Mouse (Mus musculus) T-cell, adult 2 months (primary cell): Measurements from ENCODE around the gene Pde10a.

ENCODE experiments used
- DNase-seq: peaks from one replicate; pipeline ENCODE4 v3.0.0; 2022; ENCODE audit warnings: low spot score

The Pde10a gene

DNA sequence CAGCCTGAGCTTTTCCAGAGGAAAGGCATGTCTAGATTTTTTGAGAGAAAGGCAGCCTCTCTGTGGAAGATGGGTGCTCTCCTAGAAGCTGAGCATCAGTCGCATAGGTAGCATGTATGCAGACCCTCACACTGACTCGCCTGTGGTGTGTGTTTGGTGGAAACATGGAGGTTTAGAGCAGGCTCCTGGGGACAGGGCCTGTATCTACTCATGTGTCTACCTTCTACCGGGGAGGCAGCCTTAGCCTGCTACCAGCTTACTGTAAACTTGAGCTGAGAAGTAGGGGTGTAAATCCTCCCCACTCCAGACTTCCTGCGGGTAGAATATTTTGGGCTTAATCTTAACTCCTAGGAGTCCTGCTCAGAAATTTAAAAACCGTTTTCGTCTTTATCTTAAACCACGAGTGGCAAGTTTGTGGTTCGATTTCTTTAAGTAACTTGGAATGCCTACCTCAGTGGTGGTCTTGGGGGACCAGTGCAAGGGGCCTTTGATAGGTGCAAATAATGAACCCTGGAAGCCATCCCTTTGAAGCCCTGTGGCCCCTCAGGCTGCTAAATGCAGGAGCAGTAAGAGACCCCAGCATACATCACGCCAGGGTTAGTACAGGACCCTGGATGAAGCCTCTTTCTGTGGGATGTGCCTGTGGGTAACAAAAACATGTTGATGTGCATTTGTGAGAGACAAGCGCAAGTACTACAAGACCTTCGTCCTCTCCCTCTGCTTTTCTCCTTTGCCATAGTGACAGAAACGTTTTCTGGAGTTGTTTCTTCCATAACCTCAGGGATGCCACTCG is 367.2 kb downstream of the Pde10a start:
- DNase-seq, result no peak

DNA sequence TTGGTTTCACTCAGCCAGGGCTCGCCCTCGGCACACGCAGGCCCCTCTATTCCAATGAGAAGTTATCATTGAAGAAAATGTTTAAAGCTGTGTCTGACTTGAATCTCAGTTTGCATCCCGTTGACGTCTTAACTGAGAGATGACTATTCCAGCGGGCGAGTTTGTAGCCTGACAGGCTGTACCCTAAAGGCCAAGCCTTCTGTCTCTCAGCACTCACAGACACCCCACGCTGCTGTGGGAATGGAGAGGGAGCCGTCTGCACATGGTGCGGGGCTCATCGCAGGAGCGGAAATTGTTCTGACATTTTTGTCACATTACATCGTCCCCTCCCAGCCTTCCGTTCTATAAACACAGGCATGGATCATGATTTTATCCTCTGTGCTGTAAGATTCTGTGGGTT is 370.8 kb downstream of the Pde10a start:
- no peak for DNase-seq

DNA sequence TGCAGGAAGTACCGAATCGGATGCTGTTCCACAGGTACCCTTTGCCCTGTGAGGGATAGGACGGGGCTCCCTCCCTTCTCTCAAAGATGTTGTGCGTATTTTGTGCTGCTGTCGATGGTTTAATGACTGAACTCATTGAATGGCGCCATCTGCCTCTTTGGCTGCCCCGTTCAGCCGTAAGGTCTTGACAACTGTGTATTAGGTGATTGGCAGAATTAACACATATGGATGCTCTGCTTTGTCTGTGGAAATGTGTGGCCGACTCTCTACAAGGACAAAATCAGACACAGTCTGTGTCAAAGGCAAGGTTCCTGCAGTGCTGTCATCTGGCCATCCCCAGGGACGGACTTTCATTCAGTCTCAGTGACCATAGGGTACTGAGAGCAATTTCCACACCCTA is 372.6 kb downstream of the Pde10a start:
- DNase-seq, result no peak

DNA sequence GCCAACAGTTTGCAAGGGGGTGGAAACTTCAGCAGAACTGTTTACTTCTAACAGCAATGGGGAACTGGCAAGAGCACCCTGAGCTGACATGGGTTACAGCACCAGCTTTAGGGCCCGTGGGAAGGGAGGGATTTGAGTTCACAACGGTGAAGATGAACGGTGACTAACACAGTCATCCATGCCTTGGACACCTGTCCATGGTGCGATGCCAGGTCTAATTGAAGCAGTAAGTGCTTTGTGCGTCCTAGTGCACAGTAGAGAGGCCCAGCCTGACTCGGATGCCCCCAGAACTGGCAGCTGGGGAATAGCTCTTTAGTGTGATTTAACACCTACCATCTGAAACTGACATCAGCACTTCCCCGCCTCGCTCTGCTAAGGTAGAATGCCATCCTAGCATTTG is 373.0 kb downstream of the Pde10a start:
- no peak for DNase-seq

DNA sequence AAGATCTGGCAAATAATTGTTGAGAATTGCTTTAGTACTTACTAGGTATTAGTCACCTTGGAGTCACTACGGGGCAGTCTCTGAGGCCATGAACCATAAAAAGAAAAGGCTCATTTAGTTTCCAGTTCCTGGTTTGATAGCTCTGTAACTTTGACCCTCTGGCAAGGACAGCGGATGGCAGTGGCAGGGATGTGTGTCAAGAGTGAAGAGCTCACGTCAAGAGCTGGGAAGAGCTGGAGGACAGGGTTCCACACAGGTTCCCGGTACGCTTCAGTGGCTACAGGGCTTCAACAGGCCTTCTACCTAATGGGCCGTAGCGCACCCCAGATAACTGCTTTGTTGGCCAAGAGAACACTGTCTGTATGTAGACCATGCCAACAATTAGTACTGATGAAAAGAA is 374.0 kb downstream of the Pde10a start:
- DNase-seq, result no peak

DNA sequence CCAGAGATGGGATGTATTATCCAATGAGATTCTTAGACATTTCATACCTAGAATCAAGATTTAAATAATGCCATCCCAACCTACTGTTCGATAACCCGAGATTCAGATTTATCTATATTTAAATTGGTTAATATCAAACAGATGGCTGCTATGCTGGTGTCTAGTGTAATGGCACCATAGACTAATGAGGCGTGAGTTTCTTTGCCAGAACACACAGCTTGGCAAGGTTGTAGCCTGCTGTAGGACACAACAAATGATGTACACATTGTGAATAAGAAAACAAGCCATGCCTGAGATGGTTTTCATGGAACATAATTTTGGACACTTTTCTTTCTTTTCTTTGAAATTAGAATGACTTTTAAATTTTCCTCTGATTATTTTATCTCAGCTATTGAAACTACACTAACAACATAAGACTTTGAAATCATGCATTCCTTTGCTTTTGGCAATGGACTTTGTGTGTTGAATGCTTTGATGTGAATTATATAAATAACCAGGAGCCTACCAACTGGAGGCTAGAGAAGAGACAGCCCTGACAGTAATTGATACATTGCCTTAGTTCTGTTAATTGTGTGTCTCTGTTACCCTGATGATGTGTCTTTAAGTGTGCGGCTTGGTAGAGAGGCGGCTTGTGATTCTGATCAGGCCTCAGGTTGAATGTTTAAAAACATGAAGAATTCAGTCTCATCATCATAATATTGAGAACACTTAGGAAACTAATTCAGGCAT is 378.5 kb downstream of the Pde10a start:
- no peak for DNase-seq

DNA sequence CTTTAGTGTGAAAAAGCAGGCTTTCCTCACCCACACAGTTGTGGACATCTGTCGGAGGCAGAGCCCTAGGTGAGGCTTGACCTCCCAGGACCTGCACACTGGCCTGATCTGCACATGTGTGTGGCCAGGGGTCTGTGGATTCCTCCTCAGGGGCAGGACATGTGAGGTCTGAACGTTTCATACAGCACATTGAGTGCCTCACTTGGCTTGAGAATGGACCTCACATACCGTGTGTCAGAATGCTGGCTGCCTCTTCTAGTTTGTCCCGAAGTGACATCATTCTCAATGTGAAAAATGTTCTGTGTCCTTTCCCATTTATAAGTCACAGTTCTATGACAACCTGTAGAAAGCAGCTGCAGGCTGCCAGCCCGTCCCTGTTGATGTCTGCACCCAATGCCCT is 385.4 kb downstream of the Pde10a start:
- no peak for DNase-seq

DNA sequence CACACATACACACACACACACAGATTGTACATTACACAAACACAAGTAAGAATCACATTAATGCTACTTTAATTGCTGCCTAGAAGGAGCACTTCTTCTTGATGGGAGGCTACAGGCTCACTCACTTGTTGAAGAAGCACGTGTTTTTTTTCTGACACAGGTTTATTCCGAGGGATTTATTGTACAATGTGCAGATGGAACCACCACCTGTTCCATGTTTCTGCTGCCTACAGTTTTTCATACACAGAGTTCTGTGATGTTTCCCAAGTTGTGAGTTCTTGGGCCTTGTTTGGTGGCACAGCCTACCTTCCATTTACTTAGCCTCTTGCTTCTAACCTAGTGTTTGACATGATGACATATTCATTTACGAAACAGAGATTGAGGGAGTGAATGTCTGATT is 387.8 kb downstream of the Pde10a start:
- no peak for DNase-seq

DNA sequence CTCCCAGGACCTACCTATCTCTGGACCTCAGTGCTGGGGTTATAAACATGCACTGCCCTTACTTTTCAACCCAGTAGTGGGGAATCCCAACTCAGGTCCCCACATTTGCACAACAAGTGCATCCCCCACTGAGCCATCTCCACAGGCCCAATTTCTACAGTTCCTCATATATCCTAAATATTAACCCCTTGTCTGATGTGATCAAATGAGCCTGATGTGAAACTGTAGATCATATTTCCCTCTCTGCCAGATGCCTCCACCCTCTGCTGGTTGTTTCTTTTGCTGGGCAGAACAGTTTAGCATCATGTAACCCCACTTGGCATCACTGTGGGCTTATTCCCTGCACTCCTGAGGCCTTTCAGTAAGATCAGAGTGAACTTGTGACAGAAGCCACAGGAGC is 390.5 kb downstream of the Pde10a start:
- no peak for DNase-seq

DNA sequence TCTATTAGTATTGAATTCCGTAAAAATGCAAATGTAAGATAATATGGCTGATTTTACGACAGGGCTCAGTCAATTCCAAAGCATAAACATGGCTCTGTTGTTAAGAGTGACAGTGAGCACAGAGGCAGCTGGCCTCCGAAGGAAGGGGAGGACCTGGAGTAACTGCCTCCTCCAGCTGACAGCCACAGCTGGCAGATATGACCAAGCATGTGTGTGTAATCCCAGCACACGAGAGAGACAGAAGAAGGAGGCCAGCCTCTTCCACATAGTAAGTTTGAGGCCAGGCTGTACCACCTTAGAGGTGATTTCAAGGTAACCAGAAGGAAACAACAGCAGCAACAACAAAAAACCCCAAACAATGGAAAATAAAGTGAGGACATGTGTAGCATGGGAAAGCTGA is 397.9 kb downstream of the Pde10a start:
- no peak for DNase-seq

DNA sequence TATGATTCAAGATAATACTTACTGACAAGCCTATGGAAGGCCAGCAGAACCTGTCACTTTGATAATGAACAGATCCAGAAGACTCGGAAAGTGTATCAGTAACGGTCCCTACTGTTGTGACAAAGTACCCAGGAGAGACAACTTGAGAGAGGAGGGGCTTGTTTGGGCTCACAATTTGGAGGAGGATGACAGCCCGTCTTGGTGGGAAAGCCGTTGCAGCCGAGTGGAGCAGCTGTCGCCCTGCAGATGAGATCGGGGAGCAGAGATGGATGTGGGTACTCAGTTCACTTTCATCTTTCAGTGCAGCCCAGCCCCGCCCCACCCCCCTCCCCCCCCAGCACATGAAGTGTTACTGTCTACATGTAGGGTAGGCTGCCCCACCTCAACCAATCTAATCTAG is 398.6 kb downstream of the Pde10a start:
- DNase-seq, result no peak

DNA sequence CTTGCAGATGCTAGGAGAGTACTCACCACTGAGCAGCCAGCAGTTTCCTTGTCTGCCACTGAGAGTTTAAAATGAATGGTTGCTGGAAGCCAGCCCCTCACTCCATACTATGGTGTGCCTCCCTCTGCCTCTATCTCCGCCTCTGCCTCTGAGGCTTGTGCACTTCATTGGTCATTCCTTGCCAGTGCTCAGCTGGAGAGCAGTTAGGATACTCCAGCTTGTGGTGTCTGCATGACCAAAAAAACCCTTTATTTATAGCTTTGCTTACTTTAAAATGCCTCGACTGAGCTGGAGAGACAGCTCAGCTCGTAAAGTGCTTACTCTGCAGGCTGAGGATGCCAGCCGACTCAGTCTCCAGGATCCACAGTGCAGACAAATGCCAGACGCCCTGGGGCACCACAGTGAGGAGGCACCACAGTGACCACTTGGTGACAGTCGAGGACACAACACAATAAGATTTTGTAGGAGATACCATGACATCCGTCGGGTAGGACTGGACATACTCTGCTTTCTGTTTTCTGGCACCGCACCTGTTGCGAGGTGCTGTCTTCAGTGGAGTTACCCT is 400.7 kb downstream of the Pde10a start:
- DNase-seq, result no peak

DNA sequence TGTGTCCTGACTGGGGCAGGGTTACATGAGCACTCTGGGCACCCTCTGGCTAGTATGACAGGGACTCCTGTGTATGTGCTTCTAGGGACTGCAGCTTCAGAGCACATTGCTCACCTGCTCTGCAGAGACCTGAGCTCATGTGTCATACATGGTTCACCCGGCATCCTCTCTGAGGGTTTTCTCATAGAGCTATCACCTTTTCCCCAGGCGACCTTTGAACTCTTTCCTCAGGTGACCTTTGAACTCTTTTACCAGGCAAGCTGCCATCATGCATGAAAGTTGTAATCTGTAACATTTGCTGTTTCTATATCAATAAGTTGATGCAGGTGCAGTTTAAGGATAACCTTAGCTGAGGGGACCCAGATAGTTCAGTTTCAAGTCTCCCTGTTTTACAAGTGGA is 403.4 kb downstream of the Pde10a start:
- no peak for DNase-seq

DNA sequence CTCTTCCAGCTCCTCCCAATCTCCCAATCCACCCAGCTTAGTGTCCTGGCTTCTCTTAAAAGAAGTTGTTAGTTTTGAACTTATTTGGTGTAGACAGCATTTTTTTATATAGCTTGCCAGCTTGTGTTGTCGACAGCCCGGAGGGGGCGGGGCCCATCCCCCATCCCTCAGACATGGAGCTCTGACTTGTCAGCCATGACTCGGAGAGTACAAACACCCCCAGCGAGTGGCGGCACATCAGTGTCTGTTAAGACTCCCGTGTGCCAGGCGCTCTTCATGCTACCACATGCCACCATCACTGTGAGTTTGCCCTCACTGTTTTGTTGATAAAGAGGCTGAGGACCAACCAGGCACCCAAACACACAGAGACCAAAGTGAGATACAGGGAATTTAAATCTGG is 404.5 kb downstream of the Pde10a start:
- DNase-seq, result no peak

DNA sequence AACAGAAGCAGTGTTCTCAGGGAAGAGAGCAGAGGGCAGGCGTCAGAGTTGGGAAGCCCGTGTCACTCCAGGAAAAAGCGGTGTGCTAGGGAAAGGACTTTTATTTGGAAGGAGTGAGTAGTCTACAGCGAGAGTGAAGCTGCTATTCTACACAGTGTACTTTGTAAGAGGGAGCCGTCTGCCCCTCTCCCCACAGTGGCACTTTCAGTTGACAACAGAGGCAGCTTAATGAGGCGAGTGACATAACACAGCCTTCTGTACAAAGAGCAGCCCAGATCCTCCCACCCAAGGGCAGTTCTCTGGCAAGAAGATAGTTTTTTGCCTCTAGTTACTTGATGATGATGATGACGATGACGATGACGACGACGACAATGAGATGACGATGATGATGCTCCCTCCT is 410.4 kb downstream of the Pde10a start:
- no peak for DNase-seq

DNA sequence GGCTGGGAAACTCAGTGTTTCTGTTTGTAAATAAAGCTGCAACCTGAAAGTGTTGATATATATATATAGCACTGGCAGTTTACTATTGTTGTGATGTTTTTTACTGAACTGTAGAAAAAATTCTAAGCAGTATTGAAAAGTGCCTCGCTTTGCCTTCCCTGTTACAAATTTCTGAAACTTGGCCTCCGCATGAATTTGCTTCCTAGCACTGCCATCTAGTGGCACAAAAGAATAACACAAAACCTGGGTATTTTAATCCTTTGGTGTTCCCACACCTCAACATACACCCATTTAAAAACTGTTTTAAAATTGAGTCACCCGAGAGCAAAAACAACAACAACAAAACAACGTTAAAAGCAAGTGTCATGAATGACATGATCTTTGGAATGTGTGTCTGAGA is 411.4 kb downstream of the Pde10a start:
- DNase-seq, result no peak

DNA sequence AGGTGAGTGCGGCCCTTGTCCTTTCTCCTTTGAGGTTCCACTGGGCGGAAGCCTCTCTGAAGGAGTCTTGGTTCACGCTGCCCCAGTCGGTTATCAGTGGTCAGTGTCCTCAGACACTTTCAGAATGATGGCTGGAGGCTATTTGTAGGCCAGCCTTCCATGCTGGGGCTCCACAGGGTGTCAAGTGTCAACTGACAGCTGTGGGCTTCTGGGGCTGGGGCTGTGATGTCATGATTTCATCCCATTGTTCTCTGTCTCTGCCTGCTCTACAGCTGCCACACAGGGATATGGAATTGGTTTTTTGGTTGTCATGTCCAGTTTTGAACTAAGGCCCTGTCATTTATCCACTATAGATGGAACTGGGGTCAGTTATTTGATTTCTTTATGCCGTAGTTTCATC is 426.4 kb downstream of the Pde10a start:
- no peak for DNase-seq

DNA sequence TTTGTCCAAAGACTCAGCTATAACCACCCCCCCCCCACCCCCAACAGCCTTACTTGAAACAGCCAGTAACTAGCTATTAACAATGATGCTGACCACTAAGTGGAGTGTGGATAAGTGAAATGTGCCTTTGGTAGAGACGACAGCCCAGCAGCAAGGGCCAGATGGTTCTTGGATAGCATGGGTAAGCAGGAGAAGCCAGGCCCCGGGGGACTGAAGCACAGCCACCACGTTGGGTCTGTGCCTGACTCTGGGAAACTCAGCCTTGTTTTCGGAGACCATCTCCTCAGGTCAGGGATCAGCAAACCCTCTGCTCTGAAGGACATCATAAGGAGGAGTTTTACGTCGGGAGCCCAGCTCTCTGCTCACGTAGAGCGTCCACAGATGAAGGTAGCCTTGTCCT is 427.8 kb downstream of the Pde10a start:
- no peak for DNase-seq

DNA sequence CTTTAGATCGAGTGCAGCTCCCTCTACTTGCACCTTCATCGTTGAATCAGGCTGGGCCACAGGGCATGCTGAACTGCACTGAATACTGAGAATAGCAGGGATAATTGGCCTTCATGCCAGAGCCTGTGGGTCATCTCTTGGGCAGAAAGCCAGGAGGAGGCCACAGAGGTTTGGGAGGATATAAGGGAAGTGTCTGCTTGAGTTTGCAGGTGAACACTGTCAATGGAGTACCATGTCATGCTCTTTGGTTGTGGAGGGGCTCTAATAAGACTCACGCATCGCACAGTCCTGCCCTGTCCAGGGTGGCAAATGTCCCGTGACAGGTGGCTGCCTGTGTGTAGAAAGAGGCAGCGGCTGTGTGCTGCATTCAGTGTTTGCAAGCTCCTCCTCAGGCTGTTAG is 433.0 kb downstream of the Pde10a start:
- no peak for DNase-seq

DNA sequence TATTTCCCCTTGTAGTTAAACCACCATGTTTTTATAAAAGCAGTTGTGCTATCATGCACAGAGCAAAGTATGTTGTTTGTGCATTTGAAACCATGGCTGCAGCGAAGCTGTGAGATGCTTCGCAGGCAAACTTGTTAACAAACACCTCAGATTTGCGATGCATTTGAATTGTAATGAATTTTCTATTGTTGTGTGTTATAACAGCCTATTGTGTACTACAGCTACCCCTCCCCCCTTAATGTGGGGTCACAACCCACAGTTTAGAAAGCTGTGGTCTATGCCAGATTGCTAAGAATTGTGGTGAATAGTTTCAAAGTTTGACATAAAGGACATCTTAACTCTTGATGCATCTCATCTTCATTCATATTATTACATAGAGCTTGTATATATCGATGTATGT is 435.2 kb downstream of the Pde10a start:
- no peak for DNase-seq

DNA sequence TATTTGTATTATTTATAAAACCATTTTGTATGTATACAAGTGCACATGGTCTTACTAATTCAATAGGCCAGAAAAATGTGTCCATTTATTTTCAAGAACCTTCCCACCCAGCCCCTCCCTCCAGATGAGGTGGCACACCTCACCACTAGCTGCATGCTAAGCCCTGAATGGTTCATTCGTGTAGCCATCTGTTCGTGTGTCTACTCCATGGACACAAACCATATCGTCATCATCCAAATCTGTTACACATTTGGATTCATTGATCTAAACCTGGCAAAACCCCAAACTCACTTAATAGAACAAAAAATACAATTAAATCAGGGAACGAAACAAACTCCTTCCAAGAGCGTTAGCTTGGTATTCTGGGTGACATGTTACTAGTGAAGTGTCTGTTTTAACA is 435.9 kb downstream of the Pde10a start:
- DNase-seq, result no peak

DNA sequence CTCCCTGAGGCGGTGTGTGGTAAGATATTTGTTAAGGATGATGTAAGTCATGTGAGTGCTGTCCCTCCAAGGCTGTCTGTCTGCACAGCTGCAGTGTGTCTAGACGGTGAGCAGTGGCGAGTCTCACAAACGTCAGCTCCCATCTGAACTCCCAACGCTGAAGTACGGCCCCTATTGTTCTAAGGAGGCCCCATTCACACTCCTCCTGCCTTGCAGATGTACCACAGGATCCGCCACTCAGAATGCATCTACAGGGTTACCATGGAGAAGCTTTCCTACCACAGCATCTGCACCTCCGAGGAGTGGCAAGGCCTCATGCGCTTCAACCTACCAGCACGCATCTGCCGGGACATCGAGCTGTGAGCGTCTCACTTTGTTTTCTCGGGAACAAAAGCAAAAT is 436.5 kb downstream of the Pde10a start:
- DNase-seq, result no peak

DNA sequence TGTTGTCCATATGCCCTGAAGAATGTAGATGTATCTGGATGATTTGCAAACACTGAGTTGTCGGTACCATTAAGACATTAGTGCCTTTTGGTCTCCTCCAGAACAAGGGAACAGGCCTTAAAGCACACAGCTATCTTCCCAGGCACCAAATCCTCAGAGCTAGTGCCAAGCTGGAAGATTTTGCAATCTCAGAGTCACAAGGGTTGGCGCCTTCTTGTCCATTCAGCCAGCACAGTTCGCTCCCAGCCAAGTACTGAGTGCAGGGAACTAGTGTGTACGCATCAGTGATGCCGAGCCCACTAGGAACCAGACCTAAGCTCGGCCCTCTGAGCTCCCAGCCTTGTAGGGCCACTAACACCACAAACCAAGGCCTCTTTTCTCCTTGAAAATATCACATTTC is 440.0 kb downstream of the Pde10a start:
- DNase-seq, result no peak
